Mouse (Mus musculus): Measurements from ENCODE around the gene Msmo1.

The Msmo1 gene

GRCm38 (mm10) chr8:64712499-64712898 lies 21.1 kb downstream of the Msmo1 start:
- no peak for DNase-seq (ENCODE audit: low spot score in 2 of 2)

GRCm38 (mm10) chr8:64711544-64711943 lies 22.0 kb downstream of the Msmo1 start:
- no peak for DNase-seq (ENCODE audit: low spot score in 2 of 2)

GRCm38 (mm10) chr8:64707481-64707880 lies 26.1 kb downstream of the Msmo1 start:
- DNase-seq (ENCODE audit: low spot score in 2 of 2): no peak

DNA sequence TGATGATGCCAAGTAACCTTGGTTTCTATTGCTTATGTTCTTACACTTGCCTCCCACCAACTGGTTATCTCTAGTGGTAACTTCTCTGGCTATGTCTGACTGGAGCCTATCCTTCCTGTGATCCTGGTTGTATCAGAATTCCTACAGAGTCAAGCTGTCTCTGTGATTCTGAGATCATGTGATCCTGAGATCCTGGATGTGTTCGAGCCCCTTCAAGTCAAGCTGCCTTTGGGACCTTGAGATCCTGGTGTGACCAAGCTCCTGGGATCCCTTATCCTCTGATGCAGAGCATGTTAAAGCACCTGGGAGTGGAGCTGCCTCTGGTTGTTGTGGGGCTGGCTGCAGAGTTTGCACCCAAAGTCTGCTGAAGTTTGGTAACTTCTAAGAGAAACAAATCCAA lies 30.4 kb downstream of the Msmo1 start:
- DNase-seq (ENCODE audit: low spot score in 2 of 2): no peak

- DNase-seq (ENCODE audit: low spot score in 2 of 2): peak; percentile 70 to 80
Measured at GRCm38 (mm10) chr8:64692651-64693201, 40.9 kb downstream of the Msmo1 start, which contains the start of gene Cpe. TSS of gene Cpe (minus strand) at chr8:64693054.

DNA sequence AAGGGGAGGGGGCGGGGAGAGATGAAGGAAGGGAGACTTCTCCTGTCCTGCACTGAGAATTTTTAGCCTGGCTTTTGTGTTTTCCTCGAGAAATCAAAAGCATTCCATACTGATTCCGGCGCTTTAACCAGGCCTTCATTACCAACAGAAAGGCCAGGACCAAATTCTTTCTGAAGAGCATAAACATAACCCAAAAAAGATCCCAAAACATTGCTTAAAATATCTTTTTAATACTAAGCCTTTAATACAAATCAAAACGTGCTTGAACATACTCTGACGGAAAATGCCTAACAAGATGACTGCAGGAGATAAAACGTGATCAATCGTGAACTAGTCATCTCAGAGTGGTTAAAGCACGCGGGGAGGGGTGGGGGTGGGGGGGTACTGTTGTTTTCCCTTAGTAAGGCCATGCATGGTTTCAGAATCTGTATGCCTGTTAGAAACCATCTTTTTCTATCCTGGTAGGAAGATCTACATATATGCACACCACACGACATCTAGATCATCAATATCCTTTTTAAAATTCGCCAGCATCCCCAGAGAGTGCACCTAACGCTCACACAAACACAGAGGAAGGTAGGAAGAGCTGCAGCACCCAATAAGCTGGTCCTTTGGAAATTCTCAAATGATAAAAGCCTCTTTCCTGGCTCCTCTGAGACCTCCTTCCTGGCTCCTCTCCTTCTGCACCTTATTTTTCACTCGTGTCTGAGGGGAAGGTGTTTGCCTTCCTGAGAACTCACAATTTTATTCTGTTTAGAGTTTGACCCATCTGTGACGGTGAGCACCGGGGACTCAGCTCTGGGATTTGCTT lies 41.8 kb downstream of the Msmo1 start:
- no peak for DNase-seq (ENCODE audit: low spot score in 2 of 2)

- DNase-seq (ENCODE audit: low spot score in 2 of 2): no peak
Measured at GRCm38 (mm10) chr8:64690845-64691244, 42.7 kb downstream of the Msmo1 start.

DNA sequence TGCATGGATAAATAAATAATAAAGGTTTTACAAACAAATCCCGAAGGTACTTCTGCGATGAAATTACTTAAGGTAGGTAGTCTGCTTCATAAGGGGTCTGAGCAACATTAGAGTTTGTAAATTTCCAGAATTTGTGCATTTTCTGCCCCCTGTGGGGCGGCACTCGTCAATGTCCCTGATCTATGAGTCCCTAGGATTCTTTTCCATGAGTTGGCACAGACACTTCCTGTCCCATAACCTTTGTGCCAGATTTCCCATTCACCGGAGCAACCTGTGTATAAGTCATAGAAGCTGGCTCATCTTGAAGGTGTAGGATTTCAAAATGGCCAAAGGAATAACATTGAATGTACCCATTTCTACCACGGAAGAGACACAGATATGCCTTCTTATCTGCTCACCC lies 43.3 kb downstream of the Msmo1 start:
- no peak for DNase-seq (ENCODE audit: low spot score in 2 of 2)

DNA sequence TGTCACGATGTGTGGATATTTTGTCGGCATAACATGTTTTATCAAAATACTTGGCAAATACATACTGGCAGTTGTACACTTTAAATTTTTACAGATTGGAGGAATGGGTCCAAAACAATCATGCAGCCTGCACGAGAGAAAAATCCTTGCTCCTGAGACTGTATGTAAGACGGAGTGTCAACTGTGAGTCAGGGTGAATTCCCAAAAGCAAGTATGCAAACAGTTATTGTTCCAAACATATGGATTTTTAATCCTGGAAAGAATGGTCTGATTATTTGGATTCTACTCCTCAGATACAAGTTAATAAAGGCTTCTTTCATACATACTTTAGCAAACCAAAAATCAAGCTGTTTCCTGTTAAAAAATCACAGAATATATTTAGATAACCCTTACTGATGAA lies 44.9 kb downstream of the Msmo1 start:
- no peak for DNase-seq (ENCODE audit: low spot score in 2 of 2)

DNA sequence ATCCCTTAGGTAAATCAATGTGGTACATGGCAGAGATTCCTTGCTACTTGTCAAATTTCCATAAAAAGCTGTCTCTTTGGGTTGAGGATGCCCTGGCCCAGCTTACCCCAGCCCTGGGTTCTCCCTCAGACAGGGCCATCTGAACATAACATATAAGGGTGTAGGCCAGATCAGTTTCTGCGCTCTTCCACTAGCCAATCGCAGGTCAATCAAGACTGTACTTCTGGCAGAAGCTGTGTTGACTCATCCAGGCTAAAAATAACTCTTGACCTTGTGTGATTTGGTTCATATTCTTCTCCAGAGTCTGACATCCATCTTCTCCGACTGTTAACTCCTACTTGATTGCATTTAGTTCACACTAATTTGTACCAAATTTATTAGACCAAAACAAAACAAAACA lies 45.4 kb downstream of the Msmo1 start:
- DNase-seq (ENCODE audit: low spot score in 2 of 2): peak; percentile 20 to 45

DNA sequence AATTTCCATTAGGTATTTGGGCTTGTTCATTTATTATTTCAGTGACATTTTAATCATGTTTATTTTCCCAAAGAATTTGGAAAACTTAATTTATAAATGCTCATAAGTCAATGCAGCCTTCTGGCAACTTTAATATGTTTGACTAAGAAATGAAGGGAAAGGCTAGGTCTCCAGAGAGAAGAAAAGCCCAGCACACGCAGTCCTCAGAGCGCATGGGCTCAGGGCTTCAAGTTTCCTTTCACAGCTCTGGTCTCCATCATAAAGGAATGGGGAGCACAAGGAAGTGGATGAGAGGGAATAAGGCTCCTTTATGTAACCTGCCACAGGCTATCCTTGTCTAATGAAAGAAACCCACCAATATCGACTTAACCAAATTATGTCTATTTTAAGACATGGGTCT lies 51.1 kb downstream of the Msmo1 start:
- DNase-seq (ENCODE audit: low spot score in 2 of 2): no peak

- DNase-seq (ENCODE audit: low spot score in 2 of 2): no peak
Measured at GRCm38 (mm10) chr8:64676381-64676780, 57.2 kb downstream of the Msmo1 start.

- peak; percentile 21 to 23 for DNase-seq (ENCODE audit: low spot score in 2 of 2)
Measured at GRCm38 (mm10) chr8:64674951-64675585, 58.5 kb downstream of the Msmo1 start.

DNA sequence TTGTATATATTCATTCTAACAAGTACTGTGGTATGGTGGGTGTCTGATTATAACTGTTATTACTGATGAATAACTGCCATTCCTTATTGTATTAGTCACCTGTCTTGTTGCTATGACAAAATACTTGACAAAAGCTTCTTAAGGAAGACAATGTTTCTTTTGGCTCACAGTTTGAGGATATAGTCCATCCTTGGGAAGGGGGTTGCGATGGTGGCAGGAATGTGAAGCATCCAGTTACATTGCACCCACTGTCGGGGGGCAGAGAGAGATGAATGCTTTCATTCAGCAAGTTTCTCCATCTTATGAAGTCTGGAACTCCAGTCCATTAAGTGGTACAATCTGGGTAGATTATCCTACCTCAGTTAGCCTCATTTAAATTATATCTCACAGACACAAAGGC lies 60.7 kb downstream of the Msmo1 start:
- DNase-seq (ENCODE audit: low spot score in 2 of 2): no peak

- DNase-seq (ENCODE audit: low spot score in 2 of 2): no peak
Measured at GRCm38 (mm10) chr8:64671937-64672336, 61.7 kb downstream of the Msmo1 start.
